Mouse (Mus musculus) stomach, embryonic 14.5 days (tissue): ENCODE results near the gene Tuba1b. TPM values are rescaled to one million over a fixed set of nuclear protein-coding genes. Genes with fewer than 3 reads are reported as not detected.

Experiments
- ATAC-seq: fragments of 200-750 bp; cut with Nextera tagmentation; 2 replicates; pipeline ENCODE4 v1.8.0; 2017; ENCODE audit warnings: low read depth, moderate TSS enrichment; ENCODE audit not compliant: insufficient number of reproducible peaks, insufficient read depth, low FRiP score
- H3K27ac ChIP-seq: fragments of 300-500 bp; sonication (generic); 2 replicates; pipeline ENCODE4 v1.5.1; 2014; ENCODE audit warnings: mild to moderate bottlenecking, low read length, moderate library complexity, mixed read lengths
- H3K27me3 ChIP-seq: fragments of 300-500 bp; sonication (generic); 2 replicates; pipeline ENCODE4 v1.6.1; 2014; ENCODE audit warnings: low read length, control low read depth, mixed read lengths; ENCODE audit not compliant: control insufficient read depth, insufficient read depth
- H3K36me3 ChIP-seq: fragments of 300-500 bp; sonication (generic); 2 replicates; pipeline ENCODE4 v1.6.1; 2014; ENCODE audit warnings: mild to moderate bottlenecking, control low read depth, low read length, moderate library complexity, mixed read lengths; ENCODE audit not compliant: control insufficient read depth, insufficient read depth
- H3K4me1 ChIP-seq: fragments of 300-500 bp; sonication (generic); 2 replicates; pipeline ENCODE4 v1.6.1; 2014; ENCODE audit warnings: low read length, control low read depth, mixed read lengths; ENCODE audit not compliant: control insufficient read depth, insufficient read depth
- H3K4me2 ChIP-seq: fragments of 300-500 bp; sonication (generic); replicated peaks from 2 replicates; pipeline ENCODE4 v1.6.1; 2014; ENCODE audit warnings: low read depth, low read length, control low read depth
- H3K4me3 ChIP-seq: fragments of 300-500 bp; sonication (generic); 2 replicates; pipeline ENCODE4 v1.5.1; 2014; ENCODE audit warnings: low read depth, low read length, control low read depth
- H3K9ac ChIP-seq: fragments of 300-500 bp; sonication (generic); replicated peaks from 2 replicates; pipeline ENCODE4 v1.6.1; 2014; ENCODE audit warnings: low read depth, mild to moderate bottlenecking, control low read depth, low read length, moderate library complexity, mixed read lengths
- H3K9me3 ChIP-seq: fragments of 300-500 bp; sonication (generic); 2 replicates; pipeline ENCODE4 v1.6.1; 2016; ENCODE audit warnings: low read depth, low read length, control low read depth; ENCODE audit not compliant: control insufficient read depth
- WGBS: fragments of 180-500 bp; shearing (Covaris S2); extraction: QIAGEN DNeasy Blood & Tissue Kit; methylation state at CpG from one replicate; pipeline ENCODE4 v1.1.7; 2014; 5-methylcytosine and 5-hydroxymethylcytosine counted together
- polyA plus RNA-seq: library from polyadenylated mRNA; unstranded; fragments of >200 nt; fragmentation: Nextera tagmentation; extraction: Ambion mirVana; gene quantifications from 2 replicates; pipeline ENCODE4 v1.2.1, GENCODE M21; 2014

Gene Tuba1b
- polyA plus RNA-seq, 1 experiment from 2014 or later: 1,685 TPM

GRCm38 (mm10) chr15:98902600-98902999, 31.8 kb downstream of the Tuba1b start:
- no peak overlapping the region for H3K4me3 ChIP-seq
- no peaks in the 10 kb centered on the region for H3K9me3 ChIP-seq
- peaks cover 6% of the 10 kb centered on the region for H3K36me3 ChIP-seq
- WGBS: 73% methylated on average over 2 of the region's 2 CpGs
- no peak overlapping the region for H3K27ac ChIP-seq
- H3K27me3 ChIP-seq: peaks cover 10% of the 10 kb centered on the region
- peaks cover 6% of the 10 kb centered on the region; the same call in 1 of the 2 replicates for H3K4me1 ChIP-seq
- no peak for ATAC-seq
- no peak overlapping the region for H3K9ac ChIP-seq
- H3K4me2 ChIP-seq: no peak overlapping the region

DNA sequence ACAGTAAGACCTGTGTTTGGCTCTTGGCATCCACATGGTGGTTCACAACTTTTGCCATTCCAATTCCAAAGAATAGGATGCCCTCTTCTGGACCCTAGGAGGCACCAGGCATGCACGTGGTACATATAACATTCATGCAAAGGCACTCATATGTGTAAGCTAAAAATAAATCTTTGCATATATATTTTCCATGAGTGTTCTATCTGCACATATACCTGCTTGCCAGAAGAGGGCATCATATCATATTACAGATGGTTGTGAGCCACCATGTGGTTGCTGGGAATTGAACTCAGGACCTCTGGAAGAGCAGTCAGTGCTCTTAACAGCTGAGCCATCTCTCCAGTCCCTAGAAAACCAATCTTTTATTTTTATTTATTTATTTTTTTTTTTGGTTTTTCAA, 32.8 kb downstream of the Tuba1b start:
- no peaks in the 10 kb centered on the region for H3K9me3 ChIP-seq
- WGBS: 81% methylated on average over 1 of the region's 1 CpGs
- H3K36me3 ChIP-seq: peaks cover 6% of the 10 kb centered on the region
- no peak overlapping the region for H3K9ac ChIP-seq
- no peak overlapping the region for H3K4me3 ChIP-seq
- no peak overlapping the region for H3K4me2 ChIP-seq
- H3K27ac ChIP-seq: no peak overlapping the region
- ATAC-seq: no peak
- peaks cover 8% of the 10 kb centered on the region; the same call in 1 of the 2 replicates for H3K4me1 ChIP-seq
- peaks cover 19% of the 10 kb centered on the region for H3K27me3 ChIP-seq

- Histone ChIP-seq H3K9me3 (no peaks in the 10 kb centered on the region), H3K4me3 (peak within 1 kb of the TSS; percentile 22; the same call in 1 of the 2 replicates), H3K4me2 (peak within 1 kb of the TSS; percentile 35), H3K4me1 (peaks cover 27% of the 10 kb centered on the region), H3K9ac (no peak within 1 kb of the TSS), H3K27ac (no peak within 1 kb of the TSS), H3K27me3 (peaks cover 42% of the 10 kb centered on the region), H3K36me3 (no peaks in the 10 kb centered on the region; the same call in 1 of the 2 replicates)
- ATAC-seq: no peak
- WGBS: 2% methylated on average over 41 of the region's 41 CpGs
Measured at GRCm38 (mm10) chr15:98897928-98898800, 36.2 kb downstream of the Tuba1b start, which contains the start of gene Dhh. Dhh (minus strand) TSS chr15:98898540.

- Histone ChIP-seq H3K27me3 (peaks cover 45% of the 10 kb centered on the region), H3K4me2 (peak overlapping the region; percentile 35)
Measured at GRCm38 (mm10) chr15:98897495-98897894, 36.9 kb downstream of the Tuba1b start.

DNA sequence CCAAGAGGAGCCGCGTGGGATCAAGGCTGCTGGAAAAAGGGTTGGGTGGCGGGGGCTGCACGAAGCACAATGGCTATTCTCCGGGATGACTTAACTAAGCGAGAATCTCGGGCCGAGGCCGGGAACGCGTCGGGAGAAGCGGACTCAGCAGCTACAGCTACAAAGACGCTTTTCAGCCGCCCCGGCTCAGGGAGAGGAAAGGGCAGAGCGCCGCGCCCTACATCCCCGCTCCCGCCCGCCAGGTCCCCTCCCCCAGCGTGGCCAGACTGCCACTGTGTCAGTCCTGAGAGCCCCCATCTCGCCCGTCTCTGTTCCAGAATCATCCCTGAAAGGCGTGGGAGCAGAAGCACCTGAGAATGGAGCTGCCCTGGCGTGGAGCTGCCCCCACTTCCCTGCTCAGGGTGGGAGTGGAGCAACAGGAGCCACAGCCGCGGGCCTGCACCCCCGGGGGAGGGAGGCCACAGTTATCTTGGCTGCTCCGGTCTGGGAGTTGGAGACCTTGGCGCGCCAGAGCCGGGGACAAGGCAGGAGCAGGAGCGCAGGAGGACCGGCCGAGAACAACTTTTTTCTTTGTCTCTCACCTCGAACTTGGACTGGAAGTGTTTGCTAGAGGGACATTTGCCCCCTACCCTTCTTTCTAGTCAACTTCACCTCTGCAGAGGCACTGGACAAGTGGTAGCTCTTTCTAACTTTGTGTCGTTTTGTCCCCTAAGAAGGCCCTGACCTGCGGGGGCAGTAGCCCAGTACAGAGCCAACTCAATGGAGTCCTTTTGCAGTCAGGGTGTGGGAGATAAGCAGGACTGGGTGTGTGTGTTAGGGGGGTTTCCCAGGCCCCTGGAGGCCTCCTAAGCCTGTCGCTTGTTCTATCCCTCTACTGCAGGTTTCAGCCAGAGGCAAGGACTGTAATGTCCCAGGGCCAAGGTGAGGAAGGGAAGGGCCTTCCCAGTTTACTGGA, 38.5 kb downstream of the Tuba1b start:
- Histone ChIP-seq H3K4me2 (peak overlapping the region; percentile 43), H3K4me1 (peaks cover 27% of the 10 kb centered on the region), H3K9ac (no peak overlapping the region; the same call in 1 of the 2 replicates), H3K27ac (0 out of 2 replicates have a peak overlapping the region, but pooled peaks have one; percentile 6), H3K27me3 (peaks cover 45% of the 10 kb centered on the region), H3K36me3 (no peaks in the 10 kb centered on the region), H3K4me3 (peak overlapping the region; percentile 15; the same call in 1 of the 2 replicates), H3K9me3 (no peaks in the 10 kb centered on the region)
- ATAC-seq: 0 out of 2 replicates have a peak, but pooled peaks have one; percentile 20
- WGBS: 2% methylated on average over 41 of the region's 41 CpGs

More at GRCm38 (mm10) chr15:98897495-98897894, 36.9 kb downstream of the Tuba1b start:
- no peak overlapping the region for H3K9ac ChIP-seq
- 5% methylated on average over 10 of the region's 10 CpGs for WGBS
- H3K4me3 ChIP-seq: peak overlapping the region; percentile 2; the same call in 1 of the 2 replicates
- H3K4me1 ChIP-seq: peaks cover 27% of the 10 kb centered on the region
- no peaks in the 10 kb centered on the region for H3K9me3 ChIP-seq
- no peaks in the 10 kb centered on the region for H3K36me3 ChIP-seq
- H3K27ac ChIP-seq: no peak overlapping the region
- ATAC-seq: no peak

- 6% methylated on average over 38 of the region's 38 CpGs for WGBS
- Histone ChIP-seq H3K4me2 (peak overlapping the region; percentile 98), H3K9ac (no peak overlapping the region; the same call in 1 of the 2 replicates), H3K27me3 (peaks cover 45% of the 10 kb centered on the region), H3K4me1 (peaks cover 27% of the 10 kb centered on the region), H3K9me3 (no peaks in the 10 kb centered on the region), H3K27ac (no peak overlapping the region), H3K4me3 (peak overlapping the region; percentile 54), H3K36me3 (no peaks in the 10 kb centered on the region)
- no peak for ATAC-seq
Measured at GRCm38 (mm10) chr15:98894746-98895634, 39.4 kb downstream of the Tuba1b start.

GRCm38 (mm10) chr15:98893940-98894745, 40.2 kb downstream of the Tuba1b start, which contains the start of gene Rhebl1:
Rhebl1 (minus strand) TSS chr15:98894540.
- H3K27me3 ChIP-seq: peaks cover 45% of the 10 kb centered on the region
- peak within 1 kb of the TSS; percentile 98 for H3K4me2 ChIP-seq
- peaks cover 27% of the 10 kb centered on the region for H3K4me1 ChIP-seq
- H3K9me3 ChIP-seq: no peaks in the 10 kb centered on the region
- H3K9ac ChIP-seq: peak within 1 kb of the TSS; percentile 45; the same call in 1 of the 2 replicates
- ATAC-seq: 0 out of 2 replicates have a peak, but pooled peaks have one; percentile 30
- no peak within 1 kb of the TSS for H3K27ac ChIP-seq
- WGBS: 1% methylated on average over 77 of the region's 77 CpGs
- H3K36me3 ChIP-seq: no peaks in the 10 kb centered on the region
- H3K4me3 ChIP-seq: peak within 1 kb of the TSS; percentile 54
